Mouse (Mus musculus) spleen, adult 18-20 months (tissue): ENCODE results near the gene Dnajc24.
A peak's percentile ranks its signal among the peaks of the same experiment; 100 is the strongest.

Experiments
- DNase-seq, 2 experiments: peaks; one replicate each; pipeline ENCODE4 v3.0.0; 2022; ENCODE audit warnings: mixed read lengths in 2 of 2

Gene Dnajc24

GRCm38 (mm10) chr2:106002835-106003739, at the start of gene Dnajc24:
Gene Dnajc24, minus strand, starts transcription at chr2:106003549.
- DNase-seq: peak; percentile 63 to 77

- DNase-seq: no peak
These were observed 43.3 kb upstream of the Dnajc24 start for GRCm38 (mm10) chr2:106046686-106047085.

GRCm38 (mm10) chr2:106042495-106042894, 39.1 kb upstream of the Dnajc24 start:
- DNase-seq: no peak

- DNase-seq: no peak
These were observed 38.6 kb upstream of the Dnajc24 start for GRCm38 (mm10) chr2:106041961-106042360.

- DNase-seq: no peak
These were observed 34.9 kb upstream of the Dnajc24 start for GRCm38 (mm10) chr2:106038286-106038685.

GRCm38 (mm10) chr2:106024895-106025294, 21.5 kb upstream of the Dnajc24 start:
- no peak for DNase-seq

- no peak for DNase-seq
These were observed 5.1 kb upstream of the Dnajc24 start for GRCm38 (mm10) chr2:106008415-106008814.

- DNase-seq: no peak
These were observed 15.3 kb downstream of the Dnajc24 start for GRCm38 (mm10) chr2:105987999-105988398.

- no peak for DNase-seq
These were observed 16.2 kb downstream of the Dnajc24 start for GRCm38 (mm10) chr2:105987131-105987530.

- DNase-seq: no peak
These were observed 18.1 kb downstream of the Dnajc24 start for GRCm38 (mm10) chr2:105985206-105985605.

- DNase-seq: no peak
These were observed 25.3 kb downstream of the Dnajc24 start for GRCm38 (mm10) chr2:105978065-105978464.

GRCm38 (mm10) chr2:105973941-105974340, 29.4 kb downstream of the Dnajc24 start:
- no peak for DNase-seq

GRCm38 (mm10) chr2:105963447-105963846, 39.9 kb downstream of the Dnajc24 start:
- no peak for DNase-seq

GRCm38 (mm10) chr2:105953862-105954261, 49.5 kb downstream of the Dnajc24 start:
- no peak for DNase-seq

- no peak for DNase-seq
These were observed 51.9 kb downstream of the Dnajc24 start for GRCm38 (mm10) chr2:105951350-105951940.

GRCm38 (mm10) chr2:105950131-105950530, 53.2 kb downstream of the Dnajc24 start:
- DNase-seq: no peak

GRCm38 (mm10) chr2:105917623-105918346, 85.6 kb downstream of the Dnajc24 start:
- no peak for DNase-seq
